Comparison of ENCODE assay signal across 9 mouse cellular contexts in genomic region chr5:73993538-73993937, GRCm38 (mm10).
DNase-seq lines count a peak whose midpoint lies in the region; ATAC-seq and TF ChIP-seq lines count a peak whose summit lies in the region.
"Had no signal": no experiment of that assay in that cellular context is flagged by ENCODE, and none has a peak within 500 bp of the region (broad histone marks: within the 10 kb centered on the region; RNA-seq: fewer than 3 reads in every experiment).

No protein-coding gene starts in this region.

- H3K4me3 ChIP-seq in layer of hippocampus, adult 2 months, result no peak overlapping the region
- H3K4me3 ChIP-seq: embryonic facial prominence, embryonic 13.5 days; lung, embryonic 15.5 days had no signal

- H3K27ac ChIP-seq in layer of hippocampus, adult 2 months, result no peak overlapping the region
- H3K27ac ChIP-seq: embryonic facial prominence, embryonic 13.5 days; lung, embryonic 15.5 days had no signal

- ATAC-seq in inflammation-experienced regulatory T-cells, adult 6 months, result no peak

- peak in 1 of 2 experiments; percentile 14 for DNase-seq in layer of hippocampus, adult 2 months (ENCODE audit: low spot score in 2 of 2)
- DNase-seq in layer of hippocampus, adult 8-10 months (ENCODE audit: low spot score in 2 of 2), result no peak
- DNase-seq in ZHBTc4 (ENCODE audit: low read depth, low spot score), result peak; percentile 34
- peak; percentile 24 to 34 for DNase-seq in heart, adult 9 months (ENCODE audit: low spot score in 2 of 2)
- DNase-seq in lung, postnatal 36 days, result peak; percentile 74
- DNase-seq in urinary bladder, adult 2 months (ENCODE audit: low spot score), result no peak

- TF ChIP-seq CTCF in layer of hippocampus, adult 2 months (conservative IDR thresholded peaks at IDR 0.05), result peak; percentile 78

Comparison
In these comparisons a context has a peak if more than half of its experiments do, and no peak if none do; other contexts are left out.
1. DNase-seq: peak in ZHBTc4 (single experiment), heart, adult 9 months (2 of 2) and lung, postnatal 36 days (single experiment); none in layer of hippocampus, adult 8-10 months (0 of 2) and urinary bladder, adult 2 months (single experiment).